Mouse (Mus musculus): Measurements from ENCODE around the gene Ica1.

The Ica1 gene

DNA sequence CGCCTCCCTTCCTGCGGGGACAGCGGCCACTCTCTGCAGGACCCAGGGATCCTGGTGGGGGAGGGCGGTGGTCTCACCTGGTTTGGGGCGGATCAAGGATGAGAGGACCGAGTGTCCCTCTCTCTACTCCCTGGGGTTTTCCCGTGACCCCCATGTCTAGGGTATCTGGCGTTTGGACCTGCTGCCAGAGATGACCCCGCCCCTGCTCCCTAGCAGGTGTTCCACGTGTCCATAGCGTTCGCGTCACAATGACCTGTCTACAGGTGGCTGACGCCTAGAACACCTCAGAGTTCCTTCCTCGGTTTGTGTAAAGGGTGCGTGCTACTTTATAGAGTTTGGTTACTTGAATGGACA is at the start of gene Ica1:
Gene Ica1 (minus strand): TSS at position 193 of the 354 bp plus-strand sequence.
- no peak for DNase-seq

DNA sequence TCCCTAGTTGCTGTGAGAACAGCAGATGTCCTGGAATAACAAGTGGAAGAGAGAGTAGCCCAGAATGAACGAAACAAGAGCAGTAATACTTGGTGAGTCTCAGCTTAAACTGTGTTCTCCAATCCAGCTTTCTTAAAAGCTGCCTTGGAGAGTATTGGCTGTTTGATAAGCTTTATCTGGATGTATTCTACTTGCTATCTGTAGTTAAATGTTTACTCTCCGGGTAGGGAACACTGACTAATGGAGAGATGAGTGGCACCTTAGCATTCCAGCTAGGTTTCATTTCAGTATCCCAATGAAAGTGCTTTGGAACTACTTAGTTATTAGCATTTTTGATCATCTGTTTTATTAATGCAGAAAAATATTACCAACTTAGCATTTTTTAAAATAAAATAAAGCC is 41.6 kb upstream of the Ica1 start:
- DNase-seq: no peak

DNA sequence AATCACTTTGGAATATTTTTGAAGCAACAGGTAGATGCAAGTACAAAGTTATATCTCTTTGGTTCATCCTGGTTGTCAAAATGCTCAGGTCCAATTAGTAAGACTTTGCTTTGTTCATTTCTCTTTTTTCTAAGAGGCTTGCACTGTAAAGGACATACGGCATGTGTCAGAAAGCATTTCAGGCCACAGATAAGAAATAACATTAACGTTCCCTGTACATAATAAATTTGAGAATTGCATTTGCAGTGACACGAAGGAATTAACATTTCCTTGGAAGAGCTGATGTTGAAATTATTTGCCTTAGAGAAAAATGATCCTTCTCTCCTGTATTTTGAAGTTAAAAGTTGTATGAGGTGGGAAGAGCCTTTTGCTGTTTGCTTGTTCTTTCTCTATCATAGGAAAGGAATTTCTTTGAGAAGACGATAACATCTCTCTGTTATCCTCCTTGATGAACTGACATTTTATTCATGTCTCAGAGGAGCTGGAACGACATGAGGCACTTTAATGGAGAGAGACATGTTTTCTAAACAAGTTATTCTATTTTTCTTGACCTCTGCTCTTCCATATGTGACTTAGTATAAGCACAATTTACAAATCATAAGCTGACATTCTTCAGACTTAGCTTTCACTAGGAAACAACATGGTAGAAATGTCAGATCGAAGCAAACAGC is 36.2 kb upstream of the Ica1 start:
- no peak for DNase-seq

DNA sequence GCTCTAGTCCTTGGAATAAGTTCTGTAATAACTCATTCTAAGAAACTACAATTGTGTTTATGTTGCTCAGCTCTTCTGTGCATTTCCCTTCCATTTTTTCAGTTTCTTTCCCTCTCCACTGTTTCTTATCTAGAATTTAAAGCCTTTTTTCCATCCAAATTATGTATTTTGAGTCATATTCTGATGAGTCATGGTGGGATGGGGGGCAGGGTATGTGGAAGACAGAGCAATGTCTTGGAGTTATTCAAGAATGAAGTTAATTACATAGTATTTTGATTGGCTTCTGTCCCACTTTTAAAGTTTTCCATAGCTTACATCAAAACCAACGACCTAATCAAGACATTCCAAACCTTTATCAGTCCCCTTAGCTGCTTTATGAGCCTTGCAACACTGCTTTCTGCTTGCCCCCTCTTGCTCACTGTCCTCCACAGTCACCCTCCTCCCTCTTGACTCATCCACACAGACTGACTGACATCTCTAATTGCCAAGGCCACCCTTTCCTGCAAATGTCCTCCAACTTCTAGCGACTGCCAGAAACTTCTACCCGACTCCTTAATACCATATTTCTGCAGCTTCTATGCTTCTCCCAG is 24.4 kb upstream of the Ica1 start:
- no peak for DNase-seq

DNA sequence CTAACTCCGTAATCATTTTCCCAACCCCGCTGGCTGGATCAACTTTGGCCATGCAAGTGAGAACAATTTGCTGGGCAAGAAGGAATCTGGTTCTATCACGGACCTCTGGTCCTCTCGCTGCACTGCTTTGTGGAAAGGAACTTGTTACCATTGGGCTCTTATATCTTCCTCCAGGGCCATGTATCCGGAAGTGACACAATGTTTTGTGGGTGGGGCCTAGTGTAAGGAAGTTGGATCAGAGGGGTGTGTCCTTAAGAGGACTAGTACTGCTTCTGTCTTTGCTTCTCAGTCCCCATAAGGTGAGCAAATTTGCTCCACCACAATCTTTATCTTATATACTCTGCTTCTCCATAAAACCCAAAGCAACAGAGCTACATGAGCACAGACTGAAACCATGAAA is 14.1 kb upstream of the Ica1 start:
- no peak for DNase-seq

DNA sequence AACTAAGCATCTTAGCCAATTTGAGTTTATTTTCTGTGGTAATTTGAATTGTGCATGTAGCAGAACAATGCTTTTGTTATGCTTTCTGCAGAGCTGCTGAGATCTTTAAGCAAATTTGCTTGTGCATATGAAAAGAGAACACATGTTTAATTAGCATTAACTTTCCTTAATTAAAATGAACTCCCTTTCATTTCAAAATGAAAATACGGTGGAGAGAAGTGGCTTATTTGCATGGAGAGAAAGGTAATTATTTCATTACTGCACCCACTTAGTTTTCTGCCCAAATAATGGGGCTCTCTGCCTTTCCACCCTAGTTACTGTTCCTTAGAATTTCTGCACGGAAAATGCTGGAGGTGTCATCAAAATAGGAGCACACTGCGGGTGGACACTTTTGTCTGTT is 13.5 kb upstream of the Ica1 start:
- no peak for DNase-seq

DNA sequence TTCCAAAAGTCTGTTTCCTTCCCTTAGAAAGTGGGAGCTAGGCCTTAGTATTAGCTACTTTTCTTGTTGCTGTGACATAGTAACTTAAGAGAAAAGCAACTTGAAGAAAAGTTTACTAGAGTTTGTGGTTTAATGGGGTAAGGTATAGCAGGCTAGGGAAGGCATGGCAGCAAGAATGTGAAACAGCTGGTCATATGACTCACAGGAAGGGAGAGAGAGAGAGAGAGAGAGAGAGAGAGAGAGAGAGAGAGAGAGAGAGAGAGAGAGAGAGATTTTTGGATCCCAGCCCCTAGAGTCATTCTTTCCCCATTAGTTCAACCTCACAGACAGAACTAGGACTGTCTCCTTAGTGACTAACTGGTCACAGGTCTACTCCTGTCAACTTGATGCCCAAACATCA is 2.3 kb upstream of the Ica1 start:
- no peak for DNase-seq

DNA sequence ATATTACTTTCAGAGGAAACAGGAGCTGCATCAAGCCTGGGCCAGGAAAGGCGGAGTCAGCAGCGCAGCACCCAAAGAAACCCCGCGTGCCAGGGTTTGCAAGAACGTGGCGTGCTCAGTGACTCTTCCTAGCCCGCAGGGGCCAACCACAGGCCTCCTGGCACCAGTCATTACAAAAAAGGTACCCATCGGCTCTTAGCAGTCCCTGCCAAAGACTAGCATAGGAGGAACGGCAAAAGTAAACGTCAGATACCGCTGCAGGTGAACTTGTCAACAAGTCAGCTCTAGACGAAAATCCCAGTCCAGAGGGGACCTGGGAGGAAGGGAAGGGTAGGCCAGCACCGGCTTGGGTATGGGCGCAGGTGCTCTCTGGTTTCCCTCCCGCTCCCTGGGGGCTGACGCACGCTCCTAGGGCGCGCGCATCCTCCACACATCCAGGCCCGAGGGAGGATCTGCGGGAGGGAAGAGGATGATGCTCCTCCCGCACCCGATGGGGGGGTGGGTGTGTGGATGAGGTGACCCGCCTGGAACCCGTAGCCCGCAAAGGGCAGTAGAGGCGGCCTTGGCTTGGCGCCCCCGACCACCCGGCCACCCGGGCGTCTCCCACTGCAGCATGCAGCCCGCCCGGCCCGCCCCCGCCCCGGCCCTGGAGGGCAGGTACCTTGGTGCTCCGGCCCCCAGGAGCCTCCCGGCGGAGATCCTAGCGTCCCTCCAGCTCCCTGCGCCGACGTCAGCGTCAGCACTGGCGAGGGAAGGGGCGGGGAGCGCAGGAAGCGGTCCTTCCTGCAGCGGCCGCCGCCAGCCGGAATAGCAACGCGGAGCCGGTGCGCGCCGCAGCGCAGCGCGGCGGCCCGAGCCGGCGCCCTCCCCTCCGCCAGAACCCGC is 635 bp downstream of the Ica1 start:
- peak; percentile 50 for DNase-seq

DNA sequence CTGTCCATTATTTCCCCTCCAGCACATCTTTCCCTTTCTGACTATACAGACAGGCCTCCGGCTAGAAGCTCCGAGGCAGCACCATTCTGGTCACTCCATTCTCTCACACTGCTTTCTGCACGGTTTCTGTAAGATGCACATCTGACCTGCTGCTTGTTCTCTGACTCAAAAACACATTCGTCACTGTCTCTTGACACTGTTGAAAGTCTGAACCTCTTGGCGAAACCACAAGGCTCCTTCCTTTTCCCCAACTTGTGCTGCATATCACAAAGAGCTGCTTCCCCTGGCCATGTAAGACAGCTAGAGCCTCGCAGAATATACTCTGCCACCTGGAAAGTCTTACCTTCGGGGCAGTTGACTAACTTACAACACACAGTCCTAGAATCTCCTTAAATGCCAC is 6.7 kb downstream of the Ica1 start:
- DNase-seq: no peak

DNA sequence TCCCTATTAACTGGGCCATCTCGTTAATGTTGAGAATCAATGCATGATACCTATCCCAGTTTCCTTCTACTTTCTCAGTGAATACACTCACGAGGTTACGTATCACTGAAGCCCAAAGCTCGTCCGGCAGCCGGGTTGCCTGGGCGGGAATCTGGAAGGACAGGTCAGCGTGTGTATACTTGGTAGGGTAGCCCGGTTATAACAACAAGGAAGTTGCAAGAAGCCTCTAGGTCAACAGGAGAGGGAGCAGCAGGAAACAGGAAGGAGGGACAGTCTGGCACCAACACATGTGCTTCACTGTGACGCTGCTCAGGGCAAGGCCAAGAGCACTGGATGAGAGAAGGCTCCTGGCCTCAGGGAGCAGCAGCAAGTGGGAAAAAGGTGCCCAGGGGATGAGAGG is 7.9 kb downstream of the Ica1 start:
- peak; percentile 8 for DNase-seq

DNA sequence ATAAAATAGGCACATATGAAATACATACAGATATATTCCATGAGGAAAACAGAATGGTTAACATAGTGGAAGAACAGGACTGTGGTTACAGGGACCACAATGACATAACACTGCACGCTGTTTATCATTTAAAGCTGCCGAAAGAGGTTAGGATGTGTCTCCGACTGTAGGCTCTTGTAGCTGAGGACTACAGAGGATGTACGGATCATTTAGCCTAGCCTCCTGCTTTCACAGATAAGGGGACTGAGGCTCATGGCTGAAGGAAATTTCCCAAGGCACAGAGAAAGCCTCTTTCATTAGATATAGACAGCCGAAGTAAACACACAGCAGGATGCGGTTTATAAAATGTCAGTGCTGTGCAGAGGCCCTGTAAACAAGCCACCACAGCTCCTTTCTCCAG is 8.5 kb downstream of the Ica1 start:
- DNase-seq: no peak

DNA sequence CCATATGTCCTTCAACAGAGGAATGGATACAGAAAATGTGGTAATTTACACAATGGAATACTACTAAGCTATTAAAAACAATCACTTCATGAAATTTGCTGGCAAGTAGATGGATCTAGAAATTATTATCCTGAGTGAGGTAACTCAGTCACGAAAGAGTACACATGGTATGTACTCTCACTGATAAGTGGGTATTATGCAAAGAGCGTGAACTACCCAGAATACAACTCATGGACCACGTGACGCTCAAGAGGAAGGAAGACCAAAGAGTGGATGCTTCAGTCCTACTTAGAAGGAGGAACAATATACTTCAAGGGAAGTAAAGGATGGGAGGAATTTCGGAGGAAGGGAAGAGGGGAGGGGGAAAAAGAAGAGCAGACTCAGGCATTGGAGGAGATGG is 11.6 kb downstream of the Ica1 start:
- no peak for DNase-seq

DNA sequence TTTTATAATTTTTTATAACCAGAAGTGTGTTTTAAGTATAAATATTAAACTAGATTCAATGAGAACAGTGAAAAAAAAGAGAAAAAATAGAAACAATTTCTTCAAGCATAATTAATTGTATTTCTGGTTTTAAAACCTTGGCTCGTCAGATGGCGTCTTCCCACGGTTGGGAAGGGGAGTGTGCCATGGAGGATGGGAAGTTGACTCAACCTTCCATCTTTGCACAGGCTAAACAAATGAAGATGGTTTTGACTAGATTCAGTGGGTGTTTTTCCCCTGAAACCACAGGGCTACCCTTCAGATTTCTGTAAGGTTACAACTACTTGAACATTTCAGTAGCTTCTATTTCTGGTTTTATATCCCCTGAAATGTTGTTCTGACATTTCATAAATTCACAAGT is 12.5 kb downstream of the Ica1 start:
- no peak for DNase-seq

DNA sequence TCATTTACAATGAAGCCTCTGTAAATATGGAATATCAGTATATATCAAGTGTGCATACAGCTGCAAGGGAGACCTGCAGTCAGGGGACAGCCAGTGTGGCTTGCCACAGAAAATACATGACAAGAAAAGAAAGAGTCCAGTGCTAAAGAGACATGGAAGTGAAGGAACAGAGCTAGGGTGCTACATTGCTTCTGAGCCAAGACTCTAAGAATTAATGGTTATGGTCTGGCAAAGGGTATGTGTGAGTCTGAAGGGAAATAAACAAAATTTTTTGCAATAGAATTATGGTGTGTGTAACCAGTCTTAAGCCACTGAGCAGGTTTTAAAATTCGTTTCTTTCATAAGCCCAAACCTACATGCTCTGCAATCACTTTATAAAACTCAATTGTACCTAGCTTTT is 13.2 kb downstream of the Ica1 start:
- DNase-seq: no peak

DNA sequence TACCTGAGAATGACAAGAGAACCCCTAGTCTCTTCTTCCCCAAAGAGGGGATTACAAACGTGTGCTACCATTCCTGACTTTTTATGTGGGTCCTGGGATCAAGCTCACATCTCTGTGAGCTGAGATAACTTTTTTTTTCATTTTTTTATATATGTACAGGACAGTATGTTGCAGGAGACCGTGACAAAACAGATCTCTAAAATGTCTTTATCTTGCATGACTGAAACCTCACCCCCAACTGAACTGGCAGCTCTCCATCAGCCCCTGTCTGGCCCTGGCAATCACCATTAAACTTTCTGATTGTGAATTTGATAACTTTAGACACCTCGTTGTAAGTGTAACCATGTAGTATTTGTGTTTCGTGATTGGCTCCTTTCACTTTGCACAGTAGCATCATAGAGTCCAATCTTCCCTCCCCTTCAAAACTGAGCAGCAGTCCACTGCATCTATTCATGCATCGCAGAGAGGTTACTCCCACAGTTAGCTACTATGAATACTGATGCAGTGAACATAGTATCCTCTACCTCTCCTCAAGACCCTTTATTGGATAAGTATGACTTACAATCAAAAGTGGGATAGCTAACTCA is 17.5 kb downstream of the Ica1 start:
- no peak for DNase-seq

DNA sequence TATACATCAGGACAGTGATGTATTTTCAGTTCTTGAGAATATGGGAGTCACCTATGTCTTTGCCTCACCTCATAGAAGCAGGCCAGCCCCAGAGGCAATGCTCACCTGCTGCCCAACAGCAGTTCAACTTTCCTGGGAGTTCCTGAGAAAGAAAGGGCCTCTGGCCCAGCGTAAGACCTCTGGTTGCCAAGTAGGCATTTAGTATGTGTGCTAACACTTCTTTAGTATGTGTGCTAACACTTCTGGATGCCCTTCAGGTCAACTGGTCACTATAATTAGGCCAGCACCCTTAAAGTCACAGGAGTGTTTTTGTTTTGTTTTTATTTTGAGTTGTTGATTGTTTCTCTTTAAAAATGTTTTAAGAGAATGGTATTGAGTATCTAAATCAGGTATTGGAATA is 18.4 kb downstream of the Ica1 start:
- no peak for DNase-seq

DNA sequence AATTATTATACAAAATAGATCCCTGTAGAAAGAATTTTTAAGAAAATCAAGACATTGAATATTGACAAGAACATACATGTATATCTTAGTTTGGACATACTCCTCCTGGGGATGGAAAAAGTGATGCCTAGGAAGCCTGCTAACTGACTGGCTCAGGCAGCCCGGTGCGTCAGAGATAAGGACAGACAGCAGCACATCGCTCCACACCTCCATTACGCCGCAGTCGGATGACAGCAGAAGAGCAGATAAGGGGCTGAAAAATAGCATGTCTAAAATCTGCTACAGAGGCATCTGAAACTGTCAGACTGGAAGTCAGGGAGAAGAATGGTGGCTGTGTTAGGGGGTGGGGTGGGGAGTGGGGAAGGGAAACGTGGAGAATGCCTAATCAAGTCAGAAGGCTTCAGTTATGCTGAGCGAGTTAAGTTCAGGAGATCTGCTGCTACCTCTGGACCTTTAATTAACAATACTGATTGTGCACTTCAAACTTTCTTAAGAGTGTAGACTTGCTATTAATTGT is 22.5 kb downstream of the Ica1 start:
- peak; percentile 77 for DNase-seq

DNA sequence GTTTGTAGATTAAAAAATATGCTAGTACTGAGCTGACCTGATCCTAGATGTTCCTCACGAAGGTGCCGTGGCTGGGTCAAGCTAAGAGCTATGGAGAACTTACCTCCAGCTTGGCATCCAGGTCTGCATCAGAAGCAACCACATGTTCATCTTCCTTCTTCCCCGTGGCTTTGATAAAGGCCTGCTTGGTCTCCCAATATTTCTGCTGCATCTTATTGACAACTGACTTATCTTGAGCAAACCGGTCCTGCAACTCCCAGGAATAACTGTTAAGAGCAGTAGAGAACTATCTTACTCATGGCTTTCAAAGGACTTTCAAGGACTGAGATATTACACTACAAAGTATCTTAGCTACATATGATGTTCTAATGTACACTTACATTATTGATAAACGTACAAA is 23.8 kb downstream of the Ica1 start:
- DNase-seq: peak; percentile 10

DNA sequence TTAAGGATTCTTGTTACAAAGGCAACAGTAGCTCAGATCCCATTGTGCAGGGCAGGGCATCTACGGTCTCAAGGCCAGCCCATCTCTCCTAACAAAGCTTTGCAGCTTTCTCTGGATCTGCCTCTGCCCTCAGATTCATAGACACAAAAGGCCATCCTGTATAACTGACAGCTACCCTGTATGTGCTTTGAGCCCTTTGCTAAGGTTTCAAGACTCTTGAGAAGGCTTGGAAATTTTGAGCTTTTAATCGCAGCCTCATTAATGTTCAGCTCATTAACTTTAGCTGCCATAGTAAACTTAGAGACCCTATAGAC is 24.6 kb downstream of the Ica1 start:
- DNase-seq: no peak

DNA sequence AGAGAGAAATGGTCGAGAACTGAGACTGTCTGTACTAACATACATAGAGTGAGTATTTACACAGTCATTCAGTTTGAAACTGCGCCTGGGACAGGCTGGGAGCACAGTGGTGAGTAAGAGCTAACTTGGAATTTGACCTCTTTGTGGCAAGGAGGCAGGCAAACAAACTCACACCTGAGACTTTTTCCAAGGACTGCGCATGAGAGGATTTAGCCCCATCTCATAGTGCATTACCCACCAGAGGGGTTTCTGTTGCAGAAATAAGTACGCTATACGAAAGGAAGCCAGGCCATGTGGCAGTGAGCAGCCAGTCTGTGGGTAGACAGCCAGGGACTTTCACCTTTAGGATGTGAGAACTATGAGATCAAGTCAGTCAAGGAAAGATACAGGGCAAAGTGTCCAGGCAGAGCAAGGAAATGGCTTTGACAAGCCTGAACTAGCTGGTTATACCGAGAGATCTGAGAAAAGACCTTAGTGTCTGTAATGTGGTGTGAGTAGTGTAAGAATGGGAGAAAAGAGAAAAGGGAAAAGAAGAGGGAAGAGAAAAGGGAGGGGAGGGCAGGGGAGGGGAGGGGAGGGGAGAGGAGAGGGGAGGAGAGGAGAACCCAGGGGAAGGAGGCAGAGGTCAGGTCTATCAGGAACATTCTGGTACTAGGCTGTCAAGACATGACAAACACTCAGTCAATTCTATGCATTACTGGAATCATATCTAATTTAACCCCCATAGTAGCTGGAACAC is 25.1 kb downstream of the Ica1 start:
- DNase-seq: no peak

DNA sequence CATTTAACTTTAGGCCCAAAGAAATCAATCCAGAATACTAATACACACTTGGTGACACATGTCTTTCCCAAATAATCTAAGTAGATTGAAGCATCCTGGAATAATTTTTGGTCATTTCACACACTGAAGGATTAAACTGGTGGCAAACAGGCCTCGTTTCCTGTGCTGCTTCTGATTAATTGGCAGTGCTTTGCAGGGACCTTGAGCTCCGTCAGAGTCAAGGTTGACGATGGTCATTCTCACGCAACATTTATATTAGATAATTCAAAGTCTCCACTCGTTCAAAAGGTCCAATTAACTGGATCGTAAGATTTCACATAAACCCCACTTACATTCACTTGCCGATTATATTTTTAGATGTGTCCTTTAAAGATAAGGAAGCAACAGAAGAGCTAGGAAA is 33.4 kb downstream of the Ica1 start:
- DNase-seq: no peak

DNA sequence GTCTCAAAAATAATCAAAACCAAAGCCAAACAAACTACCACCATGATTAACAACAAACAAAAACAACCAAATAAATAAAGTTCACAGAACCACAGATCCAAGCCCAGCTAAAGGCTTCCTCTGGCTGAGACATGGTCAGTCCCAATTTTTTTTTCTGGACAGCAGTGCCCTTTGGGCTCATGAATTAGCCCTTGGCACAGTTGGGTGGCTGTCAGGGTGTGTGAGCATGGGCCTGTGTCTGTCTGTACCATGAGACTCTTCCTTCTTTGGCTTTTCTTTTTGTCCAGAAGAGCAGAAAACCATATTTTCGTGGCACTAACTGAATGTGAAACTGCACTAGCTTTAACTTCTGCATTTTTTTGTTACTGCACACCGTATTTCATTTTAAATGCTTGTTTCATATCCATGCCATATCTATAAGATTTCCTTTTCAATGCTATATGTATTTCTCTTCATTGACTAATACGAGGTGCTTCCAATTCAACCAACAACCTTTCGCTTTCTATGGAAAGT is 34.0 kb downstream of the Ica1 start:
- no peak for DNase-seq

DNA sequence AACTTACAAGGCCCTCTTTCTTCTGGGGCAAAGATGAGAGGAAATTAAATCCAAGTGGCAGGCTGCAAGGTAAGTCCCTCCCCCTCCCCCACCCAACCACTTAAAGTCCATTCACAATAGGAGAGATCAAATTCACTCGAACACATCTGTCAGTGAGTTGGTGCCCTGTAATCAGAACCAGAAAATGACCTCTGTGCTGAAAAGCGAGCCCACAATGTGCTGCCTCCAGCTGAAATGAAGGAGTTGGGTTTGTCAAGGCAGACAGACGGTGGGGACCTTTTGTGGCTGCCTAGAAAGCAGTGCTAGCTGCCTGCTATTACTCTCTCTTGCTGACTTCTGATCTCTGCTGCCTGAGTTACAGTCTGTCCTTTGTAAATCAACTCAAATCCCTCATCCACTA is 35.8 kb downstream of the Ica1 start:
- DNase-seq: no peak

All from liver (tissue).